Mouse (Mus musculus): Measurements from ENCODE around the gene Rmi2.

Gene Rmi2

DNA sequence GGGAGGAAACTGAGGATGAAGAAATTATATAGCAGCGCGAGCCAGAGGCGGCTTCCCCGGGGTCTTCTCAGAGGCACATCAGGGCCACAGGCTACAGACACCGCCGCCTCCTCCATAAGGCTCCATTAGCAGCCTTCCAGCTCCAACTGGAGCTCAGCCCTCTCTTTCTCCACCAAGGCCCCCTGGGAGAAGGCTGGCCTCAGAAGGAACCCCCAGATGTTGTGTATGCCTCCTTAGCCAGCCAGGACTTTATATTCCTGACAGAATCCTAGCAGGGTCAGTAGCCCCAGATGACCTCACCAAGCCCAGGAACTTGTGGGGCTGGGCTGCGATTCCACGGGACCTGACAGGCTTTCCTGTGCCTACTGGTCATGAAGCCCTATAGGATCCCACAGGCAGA is 32.0 kb downstream of the Rmi2 start:
- DNase-seq (ENCODE audit: low read depth, low spot score), result no peak

DNA sequence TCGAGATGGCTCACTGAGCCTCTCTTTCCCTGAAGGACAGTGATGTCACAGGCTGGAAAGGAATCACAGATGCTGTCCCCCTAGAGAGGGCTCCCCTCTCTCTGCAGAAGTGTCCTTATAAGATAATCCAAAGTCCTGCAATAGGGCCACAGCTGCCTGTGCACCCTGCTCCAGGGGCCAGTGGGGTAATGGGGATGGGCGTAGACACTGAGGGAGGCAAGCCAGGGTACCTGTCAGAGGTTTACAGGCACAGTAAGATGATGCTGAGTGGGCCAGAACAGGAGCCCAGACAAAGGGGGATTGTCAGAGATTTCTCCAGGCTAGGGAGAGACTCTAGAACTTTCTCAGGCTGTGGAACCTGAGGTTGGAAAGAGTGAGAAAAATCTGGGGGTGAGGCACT is 32.6 kb downstream of the Rmi2 start:
- no peak for DNase-seq (ENCODE audit: low read depth, low spot score)

DNA sequence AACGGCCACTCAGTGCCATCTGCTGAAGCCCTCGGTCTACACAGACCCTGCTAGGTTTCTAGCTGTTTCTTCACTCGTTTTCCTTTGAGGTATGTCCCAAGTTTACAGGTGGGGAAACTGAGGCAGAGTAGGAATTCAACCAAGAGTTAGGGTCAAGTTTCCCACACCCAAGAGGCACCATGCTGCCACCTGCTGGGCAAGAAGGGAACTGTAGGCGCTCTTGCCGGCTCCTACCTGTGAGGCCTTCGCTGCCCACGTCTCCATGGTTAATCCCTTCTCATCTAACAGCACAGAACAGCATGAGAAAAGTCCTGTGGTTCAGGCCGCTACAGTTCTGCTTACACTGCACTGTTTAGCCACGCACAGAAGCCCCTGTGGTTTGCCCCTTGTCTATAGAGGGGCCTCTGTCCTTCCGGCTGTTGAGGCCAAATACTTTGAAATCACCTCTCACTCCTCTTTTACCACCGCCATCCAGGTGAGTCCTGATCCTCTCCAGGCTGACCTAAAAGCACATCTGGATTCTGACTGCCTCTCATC is 33.1 kb downstream of the Rmi2 start:
- no peak for DNase-seq (ENCODE audit: low read depth, low spot score)

DNA sequence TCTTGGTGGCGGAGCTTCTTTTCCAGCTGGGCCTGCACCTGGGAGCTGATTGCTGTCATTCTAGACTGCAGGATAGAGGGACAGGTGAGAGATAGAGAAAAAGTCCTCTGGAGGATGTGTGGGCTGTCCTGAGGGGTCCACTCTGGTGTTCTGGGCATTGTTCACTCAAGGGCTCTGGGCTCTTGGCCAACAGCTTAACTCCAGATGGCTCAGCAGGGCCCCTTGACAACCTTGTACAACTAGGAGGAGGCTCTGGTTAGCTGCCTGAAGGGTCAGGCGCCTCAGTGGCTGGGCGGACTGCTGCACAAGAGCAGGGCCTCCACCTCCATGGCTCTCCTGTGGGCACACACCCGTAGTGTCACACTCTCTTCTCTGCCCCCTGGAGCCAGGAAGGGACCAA is 36.1 kb downstream of the Rmi2 start:
- no peak for DNase-seq (ENCODE audit: low read depth, low spot score)

DNA sequence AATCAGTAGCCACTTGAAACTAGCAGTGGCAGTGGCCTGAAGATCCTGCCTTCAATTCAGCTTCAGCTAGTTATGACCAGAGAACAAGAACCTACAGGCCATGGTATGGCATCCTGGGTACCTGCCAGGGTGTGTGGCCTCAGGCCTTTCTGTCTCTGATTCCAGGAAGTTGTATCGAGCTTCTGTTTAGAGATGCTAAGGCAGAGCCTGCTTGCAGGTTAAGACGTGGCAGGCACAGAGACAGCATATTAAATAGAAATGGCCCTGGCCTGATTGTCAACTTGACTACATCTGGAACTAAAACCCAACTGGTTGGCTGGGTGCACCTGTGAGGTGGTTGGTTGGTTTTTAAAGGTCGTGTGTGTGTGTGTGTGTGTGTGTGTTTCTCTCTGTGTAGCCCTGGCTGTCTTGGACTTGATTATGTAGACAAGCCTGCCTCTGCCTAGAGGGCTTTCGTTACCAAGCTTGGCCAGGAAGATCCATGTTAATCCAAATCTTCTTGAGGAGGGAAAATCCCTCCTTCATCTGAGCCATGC is 38.0 kb downstream of the Rmi2 start:
- no peak for DNase-seq (ENCODE audit: low read depth, low spot score)

DNA sequence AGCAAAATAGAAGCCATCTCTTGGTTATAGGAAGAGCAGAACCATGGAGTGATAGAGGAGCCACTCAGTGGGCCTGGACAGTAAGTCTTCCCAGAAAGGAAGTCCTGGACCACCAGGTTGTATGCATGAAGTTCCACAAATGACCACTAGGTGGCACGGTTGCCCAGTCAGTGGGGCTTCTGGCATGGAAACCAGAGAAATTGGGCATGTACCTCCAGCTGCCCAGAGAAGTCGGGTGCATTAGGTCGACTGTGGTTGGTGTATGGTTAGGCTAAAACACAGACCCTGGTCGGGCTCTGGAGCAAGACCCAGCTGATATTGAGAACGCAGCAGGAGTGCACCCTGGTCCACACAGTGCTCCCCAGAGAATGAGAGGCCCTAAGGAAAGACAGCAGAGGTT is 38.8 kb downstream of the Rmi2 start:
- DNase-seq (ENCODE audit: low read depth, low spot score), result peak; percentile 43

DNA sequence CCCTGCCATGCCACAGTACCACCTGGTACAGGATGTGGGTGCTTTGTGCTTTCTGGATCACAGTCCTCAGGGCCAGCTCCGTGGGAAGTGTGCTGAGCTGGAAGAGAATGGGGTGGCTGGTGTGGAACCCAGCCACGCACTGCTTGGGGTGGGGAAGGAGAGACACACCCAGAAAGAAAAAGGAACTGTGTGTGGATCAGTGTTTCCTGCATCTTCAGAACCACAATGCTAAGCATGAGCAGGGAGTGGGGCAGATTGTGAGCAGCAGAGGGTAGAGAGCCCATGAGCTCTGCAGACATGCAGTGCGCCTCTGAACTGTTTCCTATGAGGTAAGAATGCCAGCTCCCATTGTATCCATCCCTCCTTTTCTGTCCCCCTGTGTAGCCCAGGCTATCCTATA is 43.4 kb downstream of the Rmi2 start:
- DNase-seq (ENCODE audit: low read depth, low spot score), result no peak

DNA sequence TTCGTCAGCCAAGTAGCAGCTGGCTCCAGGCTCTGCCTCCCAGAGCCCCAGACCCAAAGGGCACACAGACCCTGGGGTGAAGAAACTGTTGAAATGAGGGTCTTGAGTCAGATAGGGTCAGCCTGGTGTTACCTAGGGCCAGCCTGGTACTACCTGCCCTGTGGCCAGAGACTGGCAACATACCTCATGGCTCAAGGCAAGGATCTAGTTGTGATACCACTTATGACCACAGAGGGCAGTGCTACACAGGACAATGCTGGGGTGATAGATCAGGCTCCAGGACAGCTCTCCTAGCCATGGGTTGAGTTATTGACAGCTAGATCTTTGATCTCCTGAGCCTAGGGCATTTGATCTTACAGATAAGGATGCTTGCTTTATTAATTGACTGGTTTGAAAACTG is 44.6 kb downstream of the Rmi2 start:
- no peak for DNase-seq (ENCODE audit: low read depth, low spot score)

DNA sequence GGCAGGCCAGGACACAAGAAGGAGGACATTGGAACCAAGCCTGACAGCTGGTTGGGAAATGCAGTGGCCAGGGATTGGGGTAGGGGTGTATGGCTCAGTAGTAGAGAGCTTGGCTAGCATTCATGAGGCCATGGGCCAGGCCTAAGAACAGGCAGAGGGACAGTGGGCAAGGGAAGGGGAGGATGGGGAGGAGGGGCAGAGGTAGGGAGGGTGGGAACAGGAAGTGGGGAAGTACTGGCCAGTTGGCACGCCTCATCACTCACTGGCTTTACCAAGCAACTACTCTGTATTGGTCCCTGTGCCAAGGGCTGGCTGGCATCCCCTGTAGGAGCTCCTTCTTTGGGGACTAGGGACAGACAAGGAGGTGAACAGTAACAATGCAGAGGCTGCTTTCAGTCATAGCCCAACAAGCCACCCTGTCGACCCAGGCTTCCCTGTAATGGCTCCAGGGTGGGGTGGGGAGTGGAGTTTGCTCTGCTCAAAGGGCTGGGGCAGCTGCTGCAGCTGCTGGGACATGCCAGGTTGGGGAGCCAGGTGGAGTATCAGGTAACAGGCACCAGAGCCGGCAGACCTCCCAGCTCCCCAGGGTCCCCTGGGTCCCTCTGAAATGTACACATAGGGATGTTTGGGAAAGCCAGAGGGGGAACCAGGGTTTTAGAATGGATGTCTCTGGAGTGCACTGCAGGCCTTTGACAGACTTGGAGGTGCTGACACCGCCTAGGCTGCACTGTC is 46.5 kb downstream of the Rmi2 start:
- no peak for DNase-seq (ENCODE audit: low read depth, low spot score)

DNA sequence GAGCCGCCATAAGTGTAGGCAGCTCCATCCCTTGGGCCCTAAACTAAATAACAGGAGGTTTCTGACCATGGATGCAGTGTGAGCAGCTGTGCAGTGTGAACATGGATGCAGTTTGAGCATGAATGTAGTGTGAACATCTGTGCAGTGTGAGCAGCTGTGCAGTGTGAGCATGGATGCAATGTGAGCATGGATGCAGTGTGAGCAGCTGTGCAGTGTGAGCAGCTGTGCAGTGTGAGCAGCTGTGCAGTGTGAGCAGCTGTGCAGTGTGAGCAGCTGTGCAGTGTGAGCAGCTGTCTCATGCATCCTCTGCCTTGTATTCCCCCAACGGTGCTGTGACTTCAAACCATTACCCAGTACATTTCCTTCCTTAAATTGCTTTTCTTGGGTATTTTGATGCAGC is 52.6 kb downstream of the Rmi2 start:
- DNase-seq (ENCODE audit: low read depth, low spot score), result no peak

DNA sequence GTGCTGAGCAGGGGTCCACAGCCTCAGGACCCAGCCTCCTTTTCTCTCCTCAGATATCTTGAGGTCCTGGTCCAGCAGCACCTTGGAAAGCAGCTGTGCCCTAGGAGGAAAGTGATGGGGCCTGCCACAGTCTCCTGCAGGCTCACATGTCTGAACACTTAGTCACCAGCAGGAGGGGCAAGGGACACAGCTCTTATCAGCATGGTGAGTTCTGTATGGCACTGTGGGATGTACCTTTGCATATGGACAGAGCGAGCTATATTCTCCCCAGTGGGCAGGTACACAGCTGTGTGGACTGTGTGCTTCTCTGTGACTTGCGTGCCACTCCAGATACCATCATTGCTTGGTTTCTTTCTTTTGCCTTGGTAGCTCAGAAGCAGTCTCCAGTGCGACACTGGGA is 55.5 kb downstream of the Rmi2 start:
- DNase-seq (ENCODE audit: low read depth, low spot score), result no peak

DNA sequence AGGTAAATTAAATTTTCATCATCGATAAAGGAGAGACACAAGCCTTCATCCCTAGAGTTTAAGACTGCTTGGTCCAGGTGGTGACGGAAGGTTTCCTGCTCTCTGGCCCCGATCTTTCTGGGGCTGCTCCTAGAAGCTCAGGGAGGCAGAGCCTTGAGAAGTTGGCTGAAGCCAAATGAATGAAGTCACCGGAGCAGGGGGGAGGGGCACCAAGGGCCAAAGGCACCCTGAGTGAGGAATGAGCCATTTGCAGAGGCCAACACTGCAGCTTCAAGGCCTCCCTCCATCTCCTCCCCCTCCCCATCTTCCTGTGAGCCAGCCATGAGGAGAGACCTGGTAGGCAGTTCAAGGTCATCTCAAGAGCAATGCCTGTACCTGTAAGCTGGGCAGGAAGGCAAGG is 58.3 kb downstream of the Rmi2 start:
- DNase-seq (ENCODE audit: low read depth, low spot score), result no peak

DNA sequence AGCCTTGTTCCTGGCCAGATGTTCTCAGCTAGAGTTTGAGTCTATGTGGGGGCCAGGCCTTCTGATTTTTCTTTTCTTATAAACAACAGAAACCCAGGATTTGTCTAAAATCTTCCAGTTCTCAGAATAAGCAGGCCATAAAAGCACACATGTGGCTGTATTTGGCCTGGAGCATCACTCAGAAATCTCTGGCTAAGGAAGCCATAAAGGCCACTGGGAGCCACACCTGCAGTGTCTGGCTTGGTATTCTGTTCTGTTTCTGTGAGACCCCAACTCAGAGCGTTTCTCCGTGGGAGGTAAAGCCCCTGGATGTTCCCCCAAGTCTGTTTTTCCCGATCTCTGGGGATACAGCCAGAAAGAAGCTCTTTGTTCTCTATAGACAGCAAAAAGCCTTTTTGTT is 61.0 kb downstream of the Rmi2 start:
- no peak for DNase-seq (ENCODE audit: low read depth, low spot score)

DNA sequence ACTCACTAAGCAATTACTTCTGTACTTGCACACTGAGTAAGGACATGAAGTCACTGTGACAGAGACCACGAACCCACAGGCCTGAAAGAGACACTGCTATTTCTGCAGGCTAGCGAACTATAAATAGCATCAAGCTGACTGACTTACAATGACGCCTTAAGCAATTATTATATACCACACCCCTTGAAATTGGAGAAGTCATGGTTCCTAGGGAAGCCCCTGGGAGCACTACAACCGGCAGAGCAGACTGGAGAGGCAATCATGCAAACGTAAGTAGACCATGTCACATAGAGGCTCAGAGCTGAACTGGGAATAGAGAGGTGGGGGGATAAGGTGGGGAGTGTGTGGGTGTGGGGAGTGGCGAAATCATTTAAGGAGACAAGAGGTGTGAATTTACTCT is 62.5 kb downstream of the Rmi2 start:
- DNase-seq (ENCODE audit: low read depth, low spot score), result no peak

DNA sequence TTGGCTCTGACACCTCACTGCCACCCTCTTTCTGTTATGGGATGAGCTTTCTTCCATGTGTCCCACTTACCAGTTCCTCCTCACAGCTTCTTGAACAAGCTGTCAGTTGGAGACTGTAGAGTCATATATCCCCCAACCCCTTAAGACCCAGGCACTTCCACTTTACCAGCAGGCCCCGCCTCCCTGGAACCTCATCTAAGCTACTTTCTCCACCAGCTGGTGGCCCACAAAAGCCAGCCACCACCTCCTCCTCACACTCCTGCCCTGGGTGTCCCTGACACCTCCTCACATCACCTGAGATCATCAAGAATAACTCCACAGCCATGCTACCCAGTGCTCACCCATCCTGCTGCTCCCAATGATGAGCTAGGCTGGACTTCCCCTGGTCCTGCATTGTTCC is 65.9 kb downstream of the Rmi2 start:
- no peak for DNase-seq (ENCODE audit: low read depth, low spot score)

DNA sequence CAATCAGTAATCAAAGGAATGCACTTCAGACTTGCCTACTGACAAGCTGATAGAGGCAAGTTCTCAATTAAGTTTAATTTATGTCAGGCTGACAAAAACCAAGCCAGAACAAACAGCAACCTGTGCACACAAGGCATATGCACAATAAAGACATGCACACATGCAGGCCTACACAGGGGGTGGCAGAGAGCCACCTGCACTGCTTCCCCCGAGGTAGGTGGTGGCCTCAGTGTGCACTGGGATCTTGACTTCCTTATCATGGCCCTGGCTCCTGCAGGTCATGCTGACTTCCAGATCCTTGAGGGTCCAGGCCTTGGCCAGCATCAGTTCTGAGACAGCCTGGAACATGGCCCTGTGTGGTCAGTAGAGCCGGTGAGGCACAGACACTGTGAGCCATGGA is 67.1 kb downstream of the Rmi2 start:
- DNase-seq (ENCODE audit: low read depth, low spot score), result no peak

DNA sequence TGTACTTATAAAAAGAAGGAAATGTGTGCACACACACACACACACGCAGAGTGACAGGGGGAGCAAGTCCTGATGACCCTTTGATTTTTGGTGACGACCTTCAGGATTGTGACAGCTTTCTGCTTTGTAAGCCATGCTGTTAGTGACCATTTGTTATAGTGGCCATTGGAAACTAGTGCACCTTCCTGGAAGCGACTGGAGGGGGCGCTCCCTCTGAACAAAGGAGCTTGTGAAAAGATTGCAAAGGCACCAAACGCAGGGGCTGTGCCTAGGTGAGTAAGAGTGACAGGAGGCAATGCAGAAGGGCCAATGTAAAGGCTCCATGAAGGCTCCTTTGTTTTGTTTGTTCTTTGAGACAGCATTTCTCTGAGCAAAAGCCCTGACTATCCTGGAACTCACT is 68.0 kb downstream of the Rmi2 start:
- DNase-seq (ENCODE audit: low read depth, low spot score), result no peak

DNA sequence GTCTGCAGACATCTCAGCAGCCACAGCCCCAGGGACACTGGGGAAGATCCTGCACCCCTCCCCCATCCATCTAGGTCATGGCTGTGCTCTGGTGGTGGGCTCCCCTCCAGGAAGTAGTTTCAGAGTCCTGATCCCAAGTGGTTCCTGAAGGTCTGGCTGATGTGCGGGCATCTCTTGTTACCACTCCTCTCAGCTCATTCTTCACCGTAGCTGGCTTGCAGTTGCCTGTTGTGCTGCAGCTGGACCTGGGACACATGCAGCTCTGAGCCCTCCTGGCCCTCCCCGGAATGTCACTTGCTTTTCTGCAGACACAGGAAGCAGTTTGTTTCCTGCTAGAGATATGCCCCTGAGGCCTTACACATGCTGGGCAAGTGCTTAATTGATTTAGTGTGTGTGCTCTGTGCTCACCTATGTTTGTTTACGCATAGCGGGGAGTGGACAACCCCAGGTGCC is 70.8 kb downstream of the Rmi2 start:
- no peak for DNase-seq (ENCODE audit: low read depth, low spot score)

DNA sequence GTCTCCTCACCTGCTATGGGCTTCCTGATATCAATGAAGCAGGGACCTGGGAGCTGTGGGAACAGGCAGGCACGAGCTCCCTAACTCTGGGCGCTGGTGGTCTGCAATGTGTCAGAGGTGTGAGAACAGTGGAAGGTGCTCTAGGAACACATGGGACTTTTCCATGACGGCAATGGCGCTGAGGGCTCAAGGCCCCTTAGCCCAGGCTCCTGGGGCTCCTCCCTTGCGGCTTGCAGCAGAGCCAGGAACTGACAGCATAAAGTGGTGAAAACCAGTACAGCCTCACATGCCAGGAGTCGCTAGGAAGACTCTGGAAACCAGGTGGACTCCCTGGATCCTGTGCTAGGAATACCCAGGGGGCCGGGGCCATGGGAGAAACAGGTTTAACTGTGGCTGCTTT is 75.7 kb downstream of the Rmi2 start:
- DNase-seq (ENCODE audit: low read depth, low spot score), result no peak

DNA sequence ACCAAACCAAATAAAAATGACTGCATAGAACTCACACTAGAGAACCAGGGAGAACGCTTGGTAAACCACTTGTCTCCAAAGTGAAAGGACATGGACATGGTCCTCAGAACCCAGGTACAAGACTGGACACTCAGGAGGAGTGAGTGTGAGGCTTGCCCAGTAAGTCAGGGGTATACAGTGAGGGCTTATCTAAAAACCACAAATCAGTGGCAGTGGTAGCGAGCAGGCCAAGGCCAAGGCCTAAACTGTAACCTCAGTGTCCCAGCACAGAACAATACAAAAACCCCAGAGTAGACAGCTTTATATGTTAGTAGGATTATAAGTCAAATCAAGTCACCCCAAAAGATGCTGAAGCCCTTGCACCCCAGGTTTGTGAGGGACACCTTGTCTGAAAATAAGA is 76.2 kb downstream of the Rmi2 start:
- no peak for DNase-seq (ENCODE audit: low read depth, low spot score)

DNA sequence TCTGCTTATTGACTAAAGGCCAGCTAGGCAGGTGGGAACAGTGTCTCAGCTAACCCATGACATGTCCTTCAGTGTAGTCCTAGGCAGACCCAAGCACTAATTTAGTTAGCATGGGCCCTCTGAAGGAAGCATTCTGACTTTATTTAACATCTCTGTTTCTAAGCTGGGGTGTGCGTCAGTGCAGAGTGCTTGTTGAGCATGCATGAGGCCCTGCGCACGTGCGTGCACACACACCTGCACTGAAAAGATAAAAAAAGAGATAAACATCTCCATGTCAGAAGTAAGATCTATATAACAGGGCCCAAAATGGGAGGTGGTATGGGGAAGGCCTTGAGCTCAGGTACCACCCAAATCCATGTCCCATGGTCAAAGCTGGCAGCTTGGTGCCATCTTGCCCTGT is 80.2 kb downstream of the Rmi2 start:
- DNase-seq (ENCODE audit: low read depth, low spot score), result no peak

DNA sequence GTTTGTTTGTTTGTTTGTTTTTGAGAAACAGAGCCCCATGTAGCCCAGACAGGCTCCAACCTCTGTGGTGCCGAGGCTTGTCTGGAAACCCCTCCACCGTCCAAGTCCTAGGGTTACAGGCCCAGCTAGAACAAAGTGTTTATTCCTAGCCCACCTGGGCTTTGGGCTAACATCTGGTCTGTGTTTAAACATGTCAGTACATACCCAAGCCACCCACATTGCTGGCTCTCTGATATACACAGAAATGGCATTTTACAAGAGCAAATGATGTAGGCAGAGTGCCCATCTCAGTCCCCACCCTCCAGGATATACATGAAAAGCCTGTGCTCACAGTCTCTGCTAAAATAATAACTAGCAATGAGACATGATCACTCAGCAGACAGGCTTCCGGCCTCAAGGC is 81.4 kb downstream of the Rmi2 start:
- no peak for DNase-seq (ENCODE audit: low read depth, low spot score)

DNA sequence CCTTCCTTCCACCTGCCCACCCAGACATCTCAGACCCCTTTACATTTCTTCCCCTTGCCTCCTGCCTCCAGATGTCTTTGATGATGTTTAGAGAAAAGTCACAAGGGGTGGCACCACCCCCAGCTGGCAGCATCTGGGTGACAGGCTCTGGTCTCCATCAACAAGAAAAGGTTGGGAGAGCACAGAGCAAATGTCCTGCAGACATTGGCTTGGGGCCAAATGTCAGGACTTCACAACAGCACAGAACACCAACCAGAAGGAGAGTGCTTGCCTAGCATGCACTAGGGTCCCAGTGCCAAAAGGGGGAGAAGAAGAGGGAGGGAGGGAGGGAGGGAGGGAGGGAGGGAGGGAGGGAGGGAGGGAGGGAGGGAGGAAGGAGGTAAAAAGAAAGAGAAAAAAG is 85.0 kb downstream of the Rmi2 start:
- no peak for DNase-seq (ENCODE audit: low read depth, low spot score)

DNA sequence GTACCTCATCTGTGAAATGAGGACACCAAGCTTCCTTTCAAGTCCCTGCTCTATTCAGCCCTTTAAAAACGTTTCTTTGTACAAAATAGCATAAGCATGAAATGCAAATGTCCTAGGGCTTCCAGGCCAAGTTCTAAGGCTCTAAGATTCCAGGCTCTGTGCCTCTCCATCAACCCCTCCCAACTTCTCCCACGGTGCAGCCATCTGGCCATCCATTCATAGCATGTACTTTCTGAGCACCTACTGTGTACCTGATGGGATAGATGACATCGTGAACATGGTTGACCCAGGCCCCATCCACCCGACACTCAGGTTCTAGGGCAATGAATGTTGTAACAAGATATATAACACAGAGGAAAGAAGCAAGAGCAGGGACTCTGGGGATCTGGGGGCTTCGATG is 88.7 kb downstream of the Rmi2 start:
- no peak for DNase-seq (ENCODE audit: low read depth, low spot score)

Measured in brain, embryonic 18.5 days (tissue).